Mouse (Mus musculus) adrenal gland, adult 18-20 months (tissue): ENCODE data around the gene Emilin1. TPM values are rescaled to one million over a fixed set of nuclear protein-coding genes. Genes with fewer than 3 reads are reported as not detected.

Source experiments
- DNase-seq, 2 experiments: peaks; one replicate each; pipeline ENCODE4 v3.0.0; 2021 to 2022; ENCODE audit warnings: low spot score in 2 of 2
- total RNA-seq, 2 experiments: library from RNA; stranded (reverse); gene quantifications; 1 replicate in 1 of 2; 2 replicates in 1 of 2; pipeline ENCODE4 v1.2.3; 2021

The Emilin1 gene
- total RNA-seq, 2 experiments from 2014 or later = 36.3 to 38.9 TPM

DNA sequence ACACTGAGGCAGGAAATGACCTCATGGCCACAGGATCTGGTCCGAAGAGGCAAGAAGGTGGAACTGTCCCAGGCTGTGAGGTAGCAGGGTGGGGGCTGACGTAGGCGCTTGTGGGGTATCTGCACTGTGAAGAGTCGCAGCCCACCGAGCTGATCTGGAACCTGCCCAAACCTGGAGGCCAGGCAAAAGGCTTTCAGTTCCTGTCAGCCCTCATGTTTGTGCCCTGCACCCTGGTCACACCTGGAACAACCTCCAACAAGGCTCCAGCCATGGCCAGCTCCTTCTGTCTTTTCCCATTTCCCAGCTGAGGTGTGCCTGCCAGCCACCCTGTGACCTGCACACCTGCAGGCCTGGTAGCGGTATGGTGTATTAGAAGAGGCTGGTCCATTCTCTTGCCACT lies 44.7 kb downstream of the Emilin1 start:
- DNase-seq = no peak

DNA sequence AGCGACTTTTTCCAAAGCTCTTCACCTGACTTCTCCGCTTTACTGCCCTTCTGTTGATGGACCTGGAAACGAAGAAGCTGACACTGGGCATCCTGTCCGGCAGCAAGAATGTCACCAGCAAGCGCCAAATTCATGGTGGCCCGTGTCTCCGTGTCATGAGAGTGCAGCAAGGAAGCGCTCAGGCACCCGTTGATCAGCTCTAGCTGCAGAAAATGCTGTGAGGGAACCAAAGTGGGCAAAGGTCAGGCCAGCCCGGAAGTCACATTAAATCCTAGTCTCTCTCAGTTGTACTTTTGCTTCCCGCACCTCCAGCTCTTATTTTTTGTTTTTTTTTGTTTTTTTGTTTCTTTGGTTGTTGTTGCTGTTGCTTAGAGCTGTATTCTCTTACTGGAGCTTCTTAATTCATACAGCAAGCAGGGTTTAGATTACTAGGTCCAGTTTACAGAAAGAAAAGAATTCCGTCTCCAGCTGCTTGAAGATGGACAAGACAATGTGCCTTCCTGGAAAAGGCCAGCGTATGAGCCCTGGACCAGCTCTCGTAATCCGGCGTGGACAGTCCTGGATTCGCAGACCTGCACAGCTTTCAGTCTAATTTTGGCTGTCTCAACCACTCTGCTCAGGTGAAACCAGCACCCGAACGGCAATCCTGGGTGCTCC lies 46.1 kb downstream of the Emilin1 start:
- no peak for DNase-seq

DNA sequence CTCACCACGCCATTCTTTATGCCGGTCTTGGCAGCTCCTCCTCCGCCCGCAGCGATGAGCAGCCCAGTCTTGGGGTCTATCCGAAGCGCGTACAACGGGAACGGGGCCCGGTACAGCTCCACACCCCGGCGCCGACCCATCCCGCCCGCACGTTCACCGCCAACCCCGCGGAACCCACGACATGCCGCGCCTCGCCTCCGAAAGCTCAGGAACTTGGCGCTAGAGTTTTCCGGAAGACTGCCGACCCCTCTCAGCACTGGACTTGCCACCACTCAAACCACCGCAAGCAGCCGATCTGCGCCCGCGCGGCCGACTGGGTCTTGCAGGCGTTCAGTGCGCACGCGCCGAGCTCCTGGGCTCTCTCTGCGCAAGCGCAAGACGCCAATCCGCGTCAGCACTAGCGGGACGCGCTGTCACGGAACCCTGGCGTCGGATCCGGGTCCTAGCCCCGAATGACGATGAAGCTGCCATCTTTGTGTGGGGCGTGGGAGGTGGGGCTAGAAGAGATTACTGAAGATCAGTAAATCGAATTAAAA lies 46.8 kb downstream of the Emilin1 start, which contains the start of gene Preb:
Gene Preb, minus strand, starts transcription at position 396 of the 536 bp plus-strand sequence.
- peak; percentile 99 for DNase-seq

DNA sequence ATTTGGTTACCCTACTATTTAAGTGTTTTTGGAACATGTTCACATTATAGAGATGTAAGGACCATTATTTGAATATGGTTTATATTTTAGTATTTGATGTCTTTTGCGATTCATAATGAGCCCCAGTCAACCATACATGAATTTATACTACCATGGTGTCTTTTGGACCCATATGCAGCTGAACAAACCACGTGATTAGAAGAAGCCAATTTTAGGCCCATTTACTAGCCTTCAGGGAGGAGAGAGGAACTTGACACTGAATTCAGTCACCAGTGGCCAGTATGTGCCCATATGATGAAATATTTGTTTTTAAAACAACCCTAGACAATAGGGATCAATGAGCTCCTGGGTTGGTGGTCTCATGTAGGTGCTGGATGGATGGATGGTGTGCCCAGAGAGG lies 47.6 kb downstream of the Emilin1 start:
- DNase-seq = no peak

DNA sequence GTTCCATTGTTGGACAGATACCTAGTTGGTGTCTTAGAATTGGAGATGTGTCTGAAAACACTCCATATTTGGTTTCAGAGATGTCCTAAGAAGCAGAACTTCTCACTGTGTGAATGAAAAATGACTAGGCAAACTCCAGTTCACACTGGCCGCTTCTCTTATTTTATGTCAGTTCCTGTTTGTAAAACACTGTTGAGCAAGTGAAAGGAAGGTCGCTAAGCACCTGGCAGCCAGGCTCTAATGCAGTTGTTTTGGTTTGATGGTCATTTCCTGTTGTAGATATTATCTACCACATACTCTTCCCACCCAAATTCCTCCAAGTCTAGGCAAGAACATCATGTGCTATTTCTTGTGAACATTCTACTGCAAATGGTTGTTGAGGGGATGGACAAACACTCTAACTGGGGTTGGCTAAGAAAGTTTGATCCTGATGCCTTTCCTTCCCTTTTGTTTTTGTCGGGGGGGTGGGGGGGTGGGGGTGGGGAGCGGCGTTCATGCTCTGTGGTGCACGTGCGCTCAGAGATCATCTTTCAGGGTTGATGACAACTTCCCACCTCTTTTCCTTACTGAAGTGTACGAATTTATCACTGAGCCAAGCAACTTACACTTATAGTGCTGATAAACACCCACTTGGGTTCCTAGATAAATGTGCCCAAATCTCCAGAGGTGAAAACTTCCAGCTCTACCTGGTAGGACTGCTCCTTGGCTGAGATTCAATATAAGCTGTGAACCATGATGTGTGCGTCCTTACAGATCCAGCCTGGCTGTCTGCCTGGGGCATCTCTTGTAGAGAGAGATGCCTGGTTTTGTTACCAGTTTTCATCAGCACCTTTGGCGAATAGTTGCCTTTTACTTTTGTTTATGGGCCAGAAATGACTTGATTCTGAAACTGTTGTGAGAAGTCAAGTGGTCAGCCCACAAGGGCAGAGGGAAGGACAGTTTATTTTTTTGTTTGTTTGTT lies 48.6 kb downstream of the Emilin1 start:
- no peak for DNase-seq

DNA sequence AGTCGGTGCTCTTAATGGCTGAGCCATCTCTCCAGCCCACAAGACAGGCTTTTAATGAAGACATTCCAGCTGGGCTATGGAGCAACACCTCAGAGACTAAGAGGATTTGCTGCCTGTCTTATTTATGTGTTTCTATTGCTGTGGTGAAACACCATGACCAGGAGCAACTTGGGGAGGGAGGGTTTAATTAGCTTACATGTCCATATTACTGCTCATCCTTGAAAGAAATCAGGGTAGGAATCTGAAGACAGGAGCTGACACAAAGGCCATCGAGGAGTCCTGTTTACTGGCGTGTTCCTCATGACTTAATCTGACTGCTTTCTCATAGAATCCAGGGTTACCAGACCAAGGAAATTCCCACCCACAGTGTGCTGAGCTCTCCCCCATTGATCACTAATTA lies 50.7 kb downstream of the Emilin1 start:
- DNase-seq = no peak

DNA sequence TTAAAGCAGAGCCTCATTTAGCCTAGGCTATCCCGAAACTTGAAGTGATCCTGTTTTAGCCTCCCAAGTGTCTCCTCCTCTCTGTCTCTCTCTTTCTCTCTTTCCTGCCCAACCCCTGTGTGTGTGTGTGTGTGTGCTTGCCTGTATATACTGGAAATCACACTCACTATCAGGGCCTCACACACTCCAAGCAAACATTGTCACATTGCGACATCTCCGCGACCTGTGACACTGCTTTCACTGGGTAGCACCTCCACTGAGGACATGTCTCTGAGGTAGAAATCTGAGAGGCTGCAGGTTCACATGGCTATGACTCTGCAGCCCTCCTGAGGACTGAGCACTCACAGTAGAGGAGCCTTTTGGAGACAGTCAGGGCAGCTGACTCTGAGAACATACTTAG lies 53.0 kb downstream of the Emilin1 start:
- DNase-seq = no peak

DNA sequence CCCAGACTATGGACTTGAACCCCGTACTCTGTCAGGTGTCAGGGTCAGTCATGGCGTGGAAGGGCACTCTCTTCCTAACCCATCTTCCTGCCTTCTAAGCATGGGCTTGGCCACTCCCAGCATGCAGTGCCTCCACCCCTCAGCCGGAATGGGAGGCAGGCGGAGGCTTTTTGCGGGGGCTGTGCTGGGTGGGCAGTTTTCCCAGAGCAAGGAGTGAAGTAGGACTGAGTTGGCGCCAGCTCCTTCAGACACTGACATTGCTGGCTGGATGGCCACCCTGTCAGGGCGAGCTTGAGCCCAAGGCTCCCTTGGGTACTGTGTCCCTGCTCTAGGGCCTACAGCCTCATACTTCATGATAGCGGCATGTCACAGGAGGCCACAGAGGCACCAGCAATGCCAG lies 55.2 kb downstream of the Emilin1 start, which contains the start of gene Tcf23:
Gene Tcf23, plus strand, starts transcription at position 247 of the 400 bp plus-strand sequence.
- no peak for DNase-seq

DNA sequence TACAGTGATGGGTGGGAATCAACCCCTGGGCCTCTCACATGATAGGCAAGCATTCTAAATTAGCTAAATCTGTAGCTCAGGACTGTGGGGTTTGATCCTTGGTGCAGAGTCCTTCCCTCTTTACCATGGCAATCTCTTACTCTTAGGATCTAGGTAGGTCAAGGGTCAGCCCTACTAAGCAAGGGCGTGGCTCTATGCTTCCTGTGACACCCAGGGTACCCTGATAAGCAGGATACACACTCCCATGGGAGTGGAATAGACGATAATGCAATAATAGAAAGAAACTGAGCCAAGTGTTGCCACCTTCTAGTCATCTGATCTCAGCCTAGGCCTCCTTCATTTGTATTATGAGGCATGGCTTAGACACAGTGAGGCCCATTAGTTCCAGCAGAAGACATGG lies 56.2 kb downstream of the Emilin1 start:
- DNase-seq = no peak

Other genes starting within 250 kb of the Emilin1 start
- 1 to 10 TPM; 6.5 to 7.6 TPM for gene Cenpa, start 246.6 kb upstream of the Emilin1 start, total RNA-seq
- 1 to 10 TPM; 1.7 to 1.8 TPM for gene Dpysl5, start 201.8 kb upstream of the Emilin1 start, total RNA-seq
- 10 to 100 TPM; 60.7 to 76.5 TPM for gene Mapre3, start 98.8 kb upstream of the Emilin1 start, total RNA-seq
- gene Tmem214, start 45.4 kb upstream of the Emilin1 start, total RNA-seq = 10 to 100 TPM; 54.0 to 57.3 TPM
- 1 to 10 TPM; 8.3 TPM for gene Agbl5, start 24.7 kb upstream of the Emilin1 start, total RNA-seq
- 100 to 1,000 TPM; 219 to 254 TPM for gene Ost4, start 5.6 kb upstream of the Emilin1 start, total RNA-seq
- 10 to 100 TPM; 58.3 to 59.0 TPM for gene Khk, start 8.0 kb downstream of the Emilin1 start, total RNA-seq
- 1 to 10 TPM; 1.0 to 1.9 TPM for gene Cgref1, start 32.2 kb downstream of the Emilin1 start, total RNA-seq
- 100 to 1,000 TPM; 146 to 149 TPM for gene Preb, start 47.0 kb downstream of the Emilin1 start, total RNA-seq
- gene Tcf23, start 55.3 kb downstream of the Emilin1 start, total RNA-seq = 1 to 10 TPM; 1.3 to 2.4 TPM
- 100 to 1,000 TPM; 104 to 109 TPM for gene Atraid, start 134.9 kb downstream of the Emilin1 start, total RNA-seq
- gene Slc5a6, start 135.5 kb downstream of the Emilin1 start, total RNA-seq = 10 to 100 TPM; 31.6 to 33.1 TPM
- 10 to 100 TPM; 17.5 to 25.4 TPM for gene Cad, start 141.4 kb downstream of the Emilin1 start, total RNA-seq
- not detected for gene Dnajc5g, start 192.9 kb downstream of the Emilin1 start, total RNA-seq
- gene Slc30a3, start 194.8 kb downstream of the Emilin1 start, total RNA-seq = not detected
- under 1 TPM in 1 of 2 experiments, not detected in 1; 0.35 TPM for gene Trim54, start 203.3 kb downstream of the Emilin1 start, total RNA-seq
- not detected for gene Ucn, start 225.4 kb downstream of the Emilin1 start, total RNA-seq
- gene Mpv17, start 240.8 kb downstream of the Emilin1 start, total RNA-seq = 10 to 100 TPM; 59.1 to 61.5 TPM